Mouse (Mus musculus) liver, embryonic 14.5 days (tissue): ENCODE measurements around the gene Pin1. TPM values are rescaled to one million over a fixed set of nuclear protein-coding genes. Genes with fewer than 3 reads are reported as not detected.
A peak's percentile ranks its signal among the peaks of the same experiment; 100 is the strongest.

Experiments used
- ATAC-seq: fragments of 200-750 bp; cut with Nextera tagmentation; 2 replicates; pipeline ENCODE4 v1.8.0; 2017; ENCODE audit warnings: moderate number of reproducible peaks, mild to moderate bottlenecking, moderate library complexity; ENCODE audit not compliant: insufficient read depth
- DNase-seq, 3 experiments: peaks; one replicate each; pipeline ENCODE4 v3.0.0-alpha.2; 2012 to 2013; ENCODE audit warnings: low read depth in 3 of 3, low spot score in 3 of 3
- H3K27ac ChIP-seq: fragments of 300-500 bp; sonication (generic); 2 replicates; pipeline ENCODE4 v1.5.1; 2014; ENCODE audit warnings: moderate library complexity, mild to moderate bottlenecking, control low read depth, inconsistent platforms
- H3K27me3 ChIP-seq: fragments of 300-500 bp; sonication (generic); 2 replicates; pipeline ENCODE4 v1.6.1; 2014; ENCODE audit warnings: mild to moderate bottlenecking, low read length, moderate library complexity; ENCODE audit not compliant: control insufficient read depth, insufficient read depth
- H3K36me3 ChIP-seq: fragments of 300-500 bp; sonication (generic); replicated peaks from 2 replicates; pipeline ENCODE4 v1.6.1; 2014; ENCODE audit warnings: low read depth; ENCODE audit not compliant: control insufficient read depth, insufficient read depth
- H3K4me1 ChIP-seq, 2 experiments: fragments of 200-500 bp in 1 of 2; fragments of 300-500 bp in 1 of 2; sonication (generic) in 1 of 2; replicated peaks; 2 replicates each; pipeline ENCODE4 v1.6.1; 2012 to 2014; ENCODE audit warnings: antibody characterized with exemption in 1 of 2, inconsistent platforms in 1 of 2, low read length in 1 of 2; ENCODE audit not compliant: control insufficient read depth in 2 of 2, insufficient read depth in 2 of 2
- H3K4me2 ChIP-seq: fragments of 300-500 bp; sonication (generic); 2 replicates; pipeline ENCODE4 v1.6.1; 2014; ENCODE audit warnings: low read depth, mild to moderate bottlenecking, control low read depth, moderate library complexity
- H3K4me3 ChIP-seq, 2 experiments: fragments of 200-500 bp in 1 of 2; fragments of 300-500 bp in 1 of 2; sonication (generic) in 1 of 2; 2 replicates each; pipeline ENCODE4 v1.5.1; 2012 to 2014; ENCODE audit warnings: low read depth in 2 of 2, low read length in 2 of 2, mild to moderate bottlenecking in 2 of 2, control low read depth in 1 of 2, inconsistent platforms in 1 of 2, moderate library complexity in 1 of 2; ENCODE audit not compliant: insufficient read depth in 1 of 2
- H3K9ac ChIP-seq: fragments of 300-500 bp; sonication (generic); replicated peaks from 2 replicates; pipeline ENCODE4 v1.6.1; 2014; ENCODE audit warnings: mild to moderate bottlenecking, control low read depth, moderate library complexity
- H3K9me3 ChIP-seq: fragments of 300-500 bp; sonication (generic); 2 replicates; pipeline ENCODE4 v1.6.1; 2016; ENCODE audit warnings: low read length, mixed read lengths; ENCODE audit not compliant: control insufficient read depth
- CTCF ChIP-seq: IDR thresholded peaks from 2 replicates; pipeline ENCODE4 v1.5.1; 2016; ENCODE audit warnings: antibody characterized with exemption, low read depth, control low read depth
- EP300 ChIP-seq: IDR thresholded peaks from 2 replicates; pipeline ENCODE4 v1.6.1; 2016; ENCODE audit warnings: antibody characterized with exemption, low read depth
- WGBS: fragments of 180-500 bp; shearing (Covaris S2); extraction: QIAGEN DNeasy Blood & Tissue Kit; methylation state at CpG from one replicate; pipeline ENCODE4 v1.1.7; 2014; ENCODE audit not compliant: insufficient replicate concordance; 5-methylcytosine and 5-hydroxymethylcytosine counted together
- polyA plus RNA-seq, 2 experiments: library from polyadenylated mRNA; depleted of rRNA in 1 of 2; stranded (reverse) in 1 of 2; unstranded in 1 of 2; fragments of >200 nt; fragmentation: Nextera tagmentation in 1 of 2; extraction: Ambion mirVana in 1 of 2; gene quantifications; 2 replicates each; pipeline versions ENCODE4 v1.2.1 to v1.2.3; 2012 to 2014

Pin1 gene
- polyA plus RNA-seq, 2 experiments, result 12.5 to 27.1 TPM

- DNase-seq (no peak), ATAC-seq (no peak)
- no peak for TF ChIP-seq EP300
- TF ChIP-seq CTCF, result no peak
- no peak overlapping the region for H3K27ac ChIP-seq
- no peaks in the 10 kb centered on the region for H3K4me1 ChIP-seq
- no peak overlapping the region for H3K4me3 ChIP-seq
- no peaks in the 10 kb centered on the region for H3K36me3 ChIP-seq
- H3K4me2 ChIP-seq, result peak overlapping the region; percentile 36
- WGBS, result 8% methylated on average over 25 of the region's 25 CpGs
- H3K9me3 ChIP-seq, result no peaks in the 10 kb centered on the region
- H3K27me3 ChIP-seq, result peaks cover 18% of the 10 kb centered on the region
- no peak overlapping the region for H3K9ac ChIP-seq
Observed at GRCm38 (mm10) chr9:20694721-20695235, 42.9 kb downstream of the Pin1 start.

DNA sequence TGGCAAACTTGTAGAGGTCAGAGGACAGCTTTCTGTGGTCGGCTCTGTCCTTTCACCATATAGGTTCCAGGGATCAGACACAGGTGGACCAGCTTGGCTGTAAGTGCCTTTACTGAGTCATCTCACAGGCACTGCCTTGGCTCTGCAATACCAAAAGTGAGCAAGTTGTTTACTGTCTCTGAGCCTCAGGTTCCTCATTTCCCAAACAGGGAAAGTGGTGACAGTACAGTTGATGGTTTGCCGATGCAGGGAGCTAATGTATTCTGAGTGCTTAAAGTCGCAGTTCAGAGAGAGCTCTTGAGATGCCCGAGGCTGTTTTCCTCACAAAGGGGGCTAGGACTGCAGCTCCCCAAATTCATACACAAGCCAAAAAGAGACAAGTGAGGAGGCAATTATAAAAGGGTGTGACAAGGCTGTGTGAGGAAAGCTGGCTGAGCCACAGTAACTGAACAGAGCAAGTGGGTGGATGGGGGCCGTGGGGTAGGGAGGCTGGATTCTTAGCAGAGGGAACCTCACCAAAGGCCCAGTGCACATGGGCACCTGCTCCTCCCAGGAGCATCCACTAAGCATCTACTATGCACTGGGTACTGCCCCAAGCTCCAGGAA lies 44.3 kb downstream of the Pin1 start:
- WGBS, result 40% methylated on average over 5 of the region's 5 CpGs
- TF ChIP-seq EP300 (no peak), CTCF (no peak)
- Histone ChIP-seq H3K4me1 (no peaks in the 10 kb centered on the region), H3K27me3 (peaks cover 18% of the 10 kb centered on the region), H3K27ac (no peak overlapping the region), H3K9me3 (no peaks in the 10 kb centered on the region), H3K4me3 (no peak overlapping the region), H3K9ac (no peak overlapping the region), H3K4me2 (no peak overlapping the region), H3K36me3 (no peaks in the 10 kb centered on the region)
- ATAC-seq (no peak), DNase-seq (no peak)

DNA sequence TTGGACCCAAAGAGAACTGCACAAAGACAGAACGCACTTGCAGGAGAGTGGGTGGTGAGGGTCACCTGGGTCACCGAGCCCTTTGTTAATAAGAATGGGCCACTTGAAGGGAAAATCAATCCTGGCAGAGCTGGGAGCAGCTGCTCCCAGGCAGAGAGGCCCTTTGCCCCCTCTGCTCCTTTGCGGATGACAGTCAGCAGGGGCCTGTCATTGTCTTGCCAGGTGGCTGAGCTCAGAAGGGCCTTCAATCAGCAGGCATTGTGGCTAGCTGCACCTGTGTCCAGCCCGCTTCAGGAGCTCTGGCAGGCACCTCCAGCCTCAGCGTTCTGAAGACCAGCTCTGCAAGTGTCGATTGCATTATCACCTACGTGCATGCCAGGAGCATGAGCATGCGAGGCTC lies 45.6 kb downstream of the Pin1 start:
- DNase-seq (no peak), ATAC-seq (no peak)
- Histone ChIP-seq H3K4me1 (no peaks in the 10 kb centered on the region), H3K27me3 (peaks cover 18% of the 10 kb centered on the region), H3K4me3 (no peak overlapping the region), H3K9me3 (no peaks in the 10 kb centered on the region), H3K4me2 (no peak overlapping the region), H3K36me3 (no peaks in the 10 kb centered on the region), H3K27ac (no peak overlapping the region), H3K9ac (no peak overlapping the region)
- 49% methylated on average over 8 of the region's 8 CpGs for WGBS
- no peak for TF ChIP-seq EP300

DNA sequence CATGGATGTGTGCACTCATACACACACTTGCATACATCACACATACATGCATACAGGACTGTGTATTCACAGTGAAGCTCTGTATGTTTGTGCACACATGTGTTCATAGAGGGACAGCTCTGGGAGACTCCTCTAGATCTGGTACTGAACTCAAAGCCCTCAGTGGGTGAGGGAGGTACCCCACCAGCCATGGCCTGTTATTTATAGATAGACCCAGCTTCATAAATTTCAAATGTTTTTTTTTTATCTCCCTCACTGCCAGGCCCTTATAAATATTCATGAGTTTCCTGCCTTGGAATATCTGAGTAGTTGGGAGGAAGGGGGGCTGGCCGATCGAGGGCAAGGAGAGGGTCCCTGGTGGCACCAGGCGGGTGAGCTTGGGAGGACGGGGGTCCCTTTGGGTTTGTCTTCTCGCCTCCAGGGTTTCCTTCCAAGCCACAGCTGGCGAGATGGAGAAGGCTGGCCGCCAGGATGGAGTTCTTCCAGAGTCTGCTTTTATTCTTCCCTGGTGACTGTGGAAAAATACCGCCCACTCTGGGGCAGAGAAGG lies 52.0 kb downstream of the Pin1 start:
- H3K36me3 ChIP-seq, result no peaks in the 10 kb centered on the region
- ATAC-seq (no peak), DNase-seq (no peak)
- H3K9me3 ChIP-seq, result no peaks in the 10 kb centered on the region
- no peaks in the 10 kb centered on the region for H3K4me1 ChIP-seq
- H3K4me3 ChIP-seq, result no peak overlapping the region
- H3K27ac ChIP-seq, result no peak overlapping the region
- no peaks in the 10 kb centered on the region for H3K27me3 ChIP-seq
- no peak overlapping the region for H3K4me2 ChIP-seq
- no peak overlapping the region for H3K9ac ChIP-seq
- TF ChIP-seq EP300 (no peak), CTCF (no peak)
- 46% methylated on average over 8 of the region's 8 CpGs for WGBS

- H3K9ac ChIP-seq, result no peak overlapping the region
- H3K36me3 ChIP-seq, result no peaks in the 10 kb centered on the region
- no peaks in the 10 kb centered on the region for H3K27me3 ChIP-seq
- TF ChIP-seq CTCF (no peak), EP300 (no peak)
- no peak overlapping the region for H3K27ac ChIP-seq
- H3K9me3 ChIP-seq, result no peaks in the 10 kb centered on the region
- ATAC-seq (no peak), DNase-seq (no peak)
- no peak overlapping the region for H3K4me2 ChIP-seq
- no peaks in the 10 kb centered on the region for H3K4me1 ChIP-seq
- H3K4me3 ChIP-seq, result no peak overlapping the region
Observed at GRCm38 (mm10) chr9:20705420-20705819, 53.5 kb downstream of the Pin1 start.
